Comparison of ENCODE assay signal across 22 mouse cellular contexts in the genomic region with DNA sequence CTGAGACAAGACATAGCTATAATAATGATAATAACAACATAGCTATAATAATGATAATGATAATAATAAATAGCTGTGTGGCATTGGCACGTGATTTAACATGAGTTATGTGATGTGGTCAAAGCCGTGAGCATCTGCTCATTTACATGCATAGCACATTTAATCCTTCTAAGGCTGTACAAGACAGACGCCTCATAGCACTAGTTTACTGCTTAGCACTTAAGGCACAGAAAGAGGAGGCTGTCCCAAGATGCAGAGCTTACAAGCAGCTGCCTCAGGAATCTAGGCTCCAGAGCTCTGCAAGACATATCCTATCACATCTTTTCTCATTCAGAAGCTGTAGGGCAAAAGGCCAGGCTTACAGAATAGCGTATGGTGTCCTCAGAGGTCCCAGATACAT.
"Had no signal": no experiment of that assay in that cellular context is flagged by ENCODE, and none has a peak within 500 bp of the region (broad histone marks: within the 10 kb centered on the region; RNA-seq: fewer than 3 reads in every experiment).

No protein-coding gene starts in this region.

- H3K27ac ChIP-seq: kidney, postnatal 0 days; layer of hippocampus, adult 2 months; limb, embryonic 10.5 days; limb, embryonic 13.5 days; liver, embryonic 12.5 days; liver, embryonic 15.5 days; lung, embryonic 15.5 days; midbrain, embryonic 10.5 days; stomach, embryonic 15.5 days had no signal

- DNase-seq: kidney, adult 2 months; kidney, postnatal 25 days; layer of hippocampus, adult 9-11 months; liver; lung, adult 18-20 months; lung, postnatal 10 days; lung, postnatal 36 days; retina, postnatal 1 day; right cerebral cortex, postnatal 25 days; spleen, adult 18-20 months; thymus, postnatal 25 days had no signal

- H3K36me3 ChIP-seq: limb, embryonic 10.5 days; limb, embryonic 13.5 days; liver, embryonic 12.5 days; liver, embryonic 15.5 days; lung, embryonic 15.5 days; midbrain, embryonic 10.5 days; stomach, embryonic 15.5 days had no signal

- H3K4me3 ChIP-seq: layer of hippocampus, adult 2 months; limb, embryonic 10.5 days; limb, embryonic 13.5 days; liver, embryonic 12.5 days; liver, embryonic 15.5 days; lung, embryonic 15.5 days; megakaryocyte, embryonic 14.5 days; midbrain, embryonic 10.5 days; stomach, embryonic 15.5 days had no signal

- H3K27me3 ChIP-seq: limb, embryonic 13.5 days; liver, embryonic 15.5 days; lung, embryonic 15.5 days; megakaryocyte, embryonic 14.5 days; stomach, embryonic 15.5 days had no signal

- H3K4me2 ChIP-seq: limb, embryonic 13.5 days; liver, embryonic 12.5 days; liver, embryonic 15.5 days; lung, embryonic 15.5 days; stomach, embryonic 15.5 days had no signal

- H3K9me3 ChIP-seq: limb, embryonic 10.5 days; limb, embryonic 13.5 days; liver, embryonic 12.5 days; liver, embryonic 15.5 days; lung, embryonic 15.5 days; midbrain, embryonic 10.5 days; stomach, embryonic 15.5 days had no signal

- H3K9ac ChIP-seq: limb, embryonic 13.5 days; liver, embryonic 12.5 days; liver, embryonic 15.5 days; lung, embryonic 15.5 days; stomach, embryonic 15.5 days had no signal

- H3K4me1 ChIP-seq: limb, embryonic 10.5 days; limb, embryonic 13.5 days; liver, embryonic 12.5 days; liver, embryonic 15.5 days; lung, embryonic 15.5 days; megakaryocyte, embryonic 14.5 days; stomach, embryonic 15.5 days had no signal

- ATAC-seq: liver, embryonic 12.5 days; midbrain, embryonic 16.5 days had no signal
